Mouse (Mus musculus) lung, embryonic 14.5 days (tissue): ENCODE measurements around the gene Prrc2c. TPM values are rescaled to one million over a fixed set of nuclear protein-coding genes. Genes with fewer than 3 reads are reported as not detected.

Source experiments
- ATAC-seq: fragments of 200-750 bp; cut with Nextera tagmentation; 2 replicates; pipeline ENCODE4 v1.8.0; 2017; ENCODE audit warnings: mild to moderate bottlenecking, moderate TSS enrichment, moderate library complexity; ENCODE audit not compliant: insufficient read depth
- DNase-seq: peaks from one replicate; pipeline ENCODE4 v3.0.0-alpha.2; 2015
- H3K27ac ChIP-seq: fragments of 300-500 bp; sonication (generic); 2 replicates; pipeline ENCODE4 v1.5.1; 2014; ENCODE audit warnings: low read depth, mild to moderate bottlenecking, moderate library complexity
- H3K27me3 ChIP-seq: fragments of 300-500 bp; sonication (generic); 2 replicates; pipeline ENCODE4 v1.6.1; 2014; ENCODE audit warnings: low read length, control low read depth; ENCODE audit not compliant: insufficient read depth
- H3K36me3 ChIP-seq: fragments of 300-500 bp; sonication (generic); 2 replicates; pipeline ENCODE4 v1.6.1; 2014; ENCODE audit warnings: control low read depth; ENCODE audit not compliant: insufficient read depth
- H3K4me1 ChIP-seq: fragments of 300-500 bp; sonication (generic); 2 replicates; pipeline ENCODE4 v1.6.1; 2014; ENCODE audit warnings: antibody characterized with exemption, control low read depth; ENCODE audit not compliant: insufficient read depth
- H3K4me2 ChIP-seq: fragments of 300-500 bp; sonication (generic); 2 replicates; pipeline ENCODE4 v1.6.1; 2014; ENCODE audit warnings: mild to moderate bottlenecking
- H3K4me3 ChIP-seq: fragments of 300-500 bp; sonication (generic); 2 replicates; pipeline ENCODE4 v1.5.1; 2014; ENCODE audit warnings: low read depth, low read length
- H3K9ac ChIP-seq: fragments of 300-500 bp; sonication (generic); 2 replicates; pipeline ENCODE4 v1.6.1; 2014
- H3K9me3 ChIP-seq: fragments of 300-500 bp; sonication (generic); 2 replicates; pipeline ENCODE4 v1.6.1; 2016; ENCODE audit warnings: low read depth, low read length, control low read depth
- CTCF ChIP-seq: IDR thresholded peaks from 2 replicates; pipeline ENCODE4 v1.5.1; 2016; ENCODE audit warnings: antibody characterized with exemption, low read depth
- WGBS: fragments of 180-500 bp; shearing (Covaris S2); extraction: QIAGEN DNeasy Blood & Tissue Kit; methylation state at CpG from one replicate; pipeline ENCODE4 v1.1.7; 2014; 5-methylcytosine and 5-hydroxymethylcytosine counted together
- microRNA-seq: library from miRNA; unstranded; fragments of <30 nt; microRNA quantifications from one replicate; pipeline ENCODE4, GENCODE M21; 2016; ENCODE audit warnings: borderline number of aligned reads
- polyA plus RNA-seq: library from polyadenylated mRNA; unstranded; fragments of >200 nt; fragmentation: Nextera tagmentation; extraction: Ambion mirVana; gene quantifications from 2 replicates; pipeline ENCODE4 v1.2.1, GENCODE M21; 2014

The Prrc2c gene
- polyA plus RNA-seq, 1 experiment from 2014 or later: 178 TPM

DNA sequence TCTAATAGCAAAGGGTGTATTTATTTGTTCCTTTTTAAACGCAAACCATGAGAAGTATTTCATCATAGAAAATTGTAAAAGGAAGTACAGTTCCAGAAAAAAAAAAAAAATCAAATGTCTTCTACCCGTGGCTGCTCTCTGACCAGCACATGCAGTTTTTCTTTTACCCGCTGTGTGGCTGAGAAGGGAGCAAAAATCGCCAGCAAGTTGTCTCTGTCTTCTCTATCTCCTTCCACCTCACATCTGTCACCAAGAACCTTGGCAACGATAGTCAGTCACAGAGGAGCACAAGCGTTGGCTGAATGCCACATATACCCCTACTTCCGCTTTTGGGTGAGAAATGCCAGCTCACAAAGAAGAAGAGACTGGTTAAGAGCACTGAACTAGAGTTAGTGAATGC is 115.1 kb downstream of the Prrc2c start:
- H3K9me3 ChIP-seq: no peaks in the 10 kb centered on the region
- no peaks in the 10 kb centered on the region for H3K4me1 ChIP-seq
- WGBS: 33% methylated on average over 7 of the region's 7 CpGs
- TF ChIP-seq CTCF: 0 out of 2 replicates have a peak, but pooled peaks have one; percentile 14
- no peak overlapping the region for H3K9ac ChIP-seq
- H3K36me3 ChIP-seq: no peaks in the 10 kb centered on the region
- H3K4me3 ChIP-seq: no peak overlapping the region
- no peak overlapping the region for H3K4me2 ChIP-seq
- peak; percentile 54 for DNase-seq
- no peak for ATAC-seq
- H3K27ac ChIP-seq: no peak overlapping the region
- no peaks in the 10 kb centered on the region for H3K27me3 ChIP-seq

DNA sequence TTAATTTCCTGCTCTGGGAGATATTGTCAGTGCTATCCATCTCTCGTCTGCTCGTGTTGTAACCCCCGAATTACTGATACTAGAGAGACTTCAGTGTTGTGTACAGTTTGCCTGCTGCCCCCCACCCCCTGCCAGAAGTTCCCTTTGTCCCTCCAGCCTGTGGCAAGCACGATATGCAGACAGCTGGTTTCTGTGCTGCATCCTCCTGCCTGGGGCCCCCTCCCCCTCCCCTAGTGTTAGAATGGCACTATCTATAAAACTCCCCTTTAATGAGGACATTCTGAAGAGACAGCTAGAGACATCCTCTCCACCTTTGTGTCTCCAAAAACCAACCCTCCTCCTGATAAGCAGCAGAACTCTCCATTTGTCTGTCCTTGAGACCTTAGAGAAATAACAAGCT is 116.5 kb downstream of the Prrc2c start:
- Histone ChIP-seq H3K4me1 (no peaks in the 10 kb centered on the region), H3K9ac (no peak overlapping the region), H3K27me3 (no peaks in the 10 kb centered on the region), H3K9me3 (no peaks in the 10 kb centered on the region), H3K4me2 (no peak overlapping the region), H3K36me3 (no peaks in the 10 kb centered on the region), H3K4me3 (no peak overlapping the region), H3K27ac (no peak overlapping the region)
- ATAC-seq (no peak), DNase-seq (no peak)
- no peak for TF ChIP-seq CTCF
- 24% methylated on average over 4 of the region's 4 CpGs for WGBS

Small RNAs within 50 kb of the gene (microRNA-seq; reads per million reads assigned to microRNA genes)
- gene Gm27616: not detected

Other genes with a start within 250 kb of the Prrc2c start
- 19.8 and 20.9 TPM in 2 replicates for gene Mettl13, start 192.0 kb downstream of the Prrc2c start, polyA plus RNA-seq
- 48.3 and 48.4 TPM in 2 replicates for gene Vamp4, start 170.0 kb downstream of the Prrc2c start, polyA plus RNA-seq
- gene Myoc, start 101.4 kb downstream of the Prrc2c start, polyA plus RNA-seq: not detected in 2 replicates
- not detected in 2 replicates for gene Myocos, start 82.3 kb downstream of the Prrc2c start, polyA plus RNA-seq
- 0.38 and 0.85 TPM in 2 replicates for gene Fmo4, start 73.4 kb upstream of the Prrc2c start, polyA plus RNA-seq
- 3.4 and 6.4 TPM in 2 replicates for gene Fmo1, start 126.1 kb upstream of the Prrc2c start, polyA plus RNA-seq
- 3.4 and 5.3 TPM in 2 replicates for gene Fmo2, start 158.2 kb upstream of the Prrc2c start, polyA plus RNA-seq
- gene Fmo6, start 197.0 kb upstream of the Prrc2c start, polyA plus RNA-seq: not detected in 2 replicates
- gene Fmo3, start 244.0 kb upstream of the Prrc2c start, polyA plus RNA-seq: not detected in 2 replicates